Mouse (Mus musculus) C2C12 (cell line): Measurements from ENCODE around the gene Dop1b.

Experiments used
- CTCF ChIP-seq: IDR thresholded peaks from one replicate; pipeline ENCODE4 v1.5.1; 2011; ENCODE audit not compliant: control insufficient read depth, insufficient read depth, insufficient read length
- MAX ChIP-seq: IDR thresholded peaks from one replicate; pipeline ENCODE4 v1.6.1; 2011; ENCODE audit warnings: mild to moderate bottlenecking, control low read depth
- MYOG ChIP-seq: IDR thresholded peaks from one replicate; pipeline ENCODE4 v1.6.1; 2011; ENCODE audit not compliant: control insufficient read depth, insufficient read length; ENCODE audit errors: extremely low read depth

GRCm38 (mm10) chr16:93686421-93686820, 25.3 kb upstream of the Dop1b start:
- TF ChIP-seq CTCF (no peak), MAX (no peak), MYOG (no peak)
